Mouse (Mus musculus) small intestine, adult 2 months (tissue): ENCODE data around the gene Ppm1h. TPM values are rescaled to one million over a fixed set of nuclear protein-coding genes. Genes with fewer than 3 reads are reported as not detected.

ENCODE experiments used
- H3K27ac ChIP-seq: fragments of 200-500 bp; 2 replicates; pipeline ENCODE4 v1.5.1; 2012; ENCODE audit warnings: low read depth, low read length, control low read depth, inconsistent platforms; ENCODE audit not compliant: insufficient read depth
- H3K27me3 ChIP-seq: fragments of 200-500 bp; 2 replicates; pipeline ENCODE4 v1.6.1; 2012; ENCODE audit warnings: mild to moderate bottlenecking, moderate library complexity, low read length, inconsistent platforms; ENCODE audit not compliant: control insufficient read depth, insufficient read depth
- H3K36me3 ChIP-seq: fragments of 200-500 bp; 2 replicates; pipeline ENCODE4 v1.6.1; 2012; ENCODE audit warnings: mild to moderate bottlenecking, low read length, control low read depth, inconsistent platforms; ENCODE audit not compliant: control insufficient read depth, insufficient read depth
- H3K4me1 ChIP-seq: fragments of 200-500 bp; 2 replicates; pipeline ENCODE4 v1.6.1; 2012; ENCODE audit warnings: low read length, inconsistent platforms, mixed read lengths; ENCODE audit not compliant: control insufficient read depth, insufficient read depth, insufficient read length
- H3K4me3 ChIP-seq: fragments of 200-500 bp; 2 replicates; pipeline ENCODE4 v1.5.1; 2012; ENCODE audit warnings: low read depth, mild to moderate bottlenecking, control low read depth, inconsistent platforms, low read length, moderate library complexity
- CTCF ChIP-seq: fragments of 200-500 bp; IDR thresholded peaks from 2 replicates; pipeline ENCODE4 v1.5.1; 2012; ENCODE audit warnings: low read depth, mild to moderate bottlenecking, control low read depth, inconsistent platforms, low read length, moderate library complexity, mixed read lengths; ENCODE audit not compliant: insufficient replicate concordance, insufficient read length; ENCODE audit errors: extremely low read depth
- POLR2A ChIP-seq: fragments of 200-500 bp; IDR thresholded peaks from 2 replicates; pipeline ENCODE4 v1.6.1; 2012; ENCODE audit warnings: low read depth, mild to moderate bottlenecking, control low read depth, inconsistent platforms, low read length, moderate library complexity
- WGBS: fragments of 180-500 bp; shearing (Covaris S2); methylation state at CpG from one replicate; pipeline ENCODE4 v1.1.7; 2018; 5-methylcytosine and 5-hydroxymethylcytosine counted together
- polyA plus RNA-seq: library from polyadenylated mRNA; depleted of rRNA; stranded (reverse); fragments of >200 nt; gene quantifications from 2 replicates; pipeline ENCODE4 v1.2.3, GENCODE M21; 2012

The Ppm1h gene
- polyA plus RNA-seq, 1 experiment, result 14.7 TPM

DNA sequence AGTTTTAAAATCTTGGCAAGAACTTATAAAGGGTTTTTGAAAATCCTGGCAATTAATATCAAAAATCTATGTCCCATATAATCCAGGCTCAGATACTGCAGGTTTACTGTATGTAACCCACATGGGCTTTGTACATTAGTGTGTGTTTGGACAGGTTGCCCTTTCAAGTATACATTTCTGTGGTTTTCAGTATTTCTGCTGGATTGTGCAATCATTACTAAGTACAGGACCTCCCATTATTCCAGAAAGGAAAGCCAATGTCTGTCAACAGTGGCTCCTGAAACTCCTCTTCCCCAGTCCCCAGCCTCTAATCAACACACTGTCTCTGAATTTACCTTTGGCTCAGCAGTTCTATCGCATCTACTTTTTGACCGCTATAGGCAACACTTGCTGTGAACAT is 66.4 kb downstream of the Ppm1h start:
- no peaks in the 10 kb centered on the region; the same call in 1 of the 2 replicates for H3K36me3 ChIP-seq

DNA sequence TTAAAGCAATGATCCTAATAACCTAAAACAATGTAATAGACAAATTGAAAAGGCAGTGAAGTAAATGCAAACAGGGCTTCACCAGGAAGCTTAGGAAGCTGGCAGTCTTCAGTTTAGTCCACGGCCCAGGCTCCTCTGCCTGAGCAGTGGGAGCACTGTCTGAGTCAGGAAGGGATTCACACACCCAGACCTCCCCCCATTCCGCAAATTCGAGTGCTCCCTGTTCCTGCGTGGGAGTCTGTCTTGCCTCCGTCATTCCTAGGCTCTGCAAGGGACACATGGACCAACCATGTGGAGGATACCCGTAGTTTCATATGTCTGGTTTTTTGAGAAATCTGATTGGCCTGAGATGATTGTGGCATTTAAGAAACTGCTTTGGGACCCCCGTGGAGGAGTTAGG is 67.6 kb downstream of the Ppm1h start:
- Histone ChIP-seq H3K36me3 (no peaks in the 10 kb centered on the region; the same call in 1 of the 2 replicates), H3K27ac (no peak overlapping the region), H3K4me3 (no peak overlapping the region), H3K27me3 (no peaks in the 10 kb centered on the region), H3K4me1 (no peaks in the 10 kb centered on the region)
- no peak for TF ChIP-seq POLR2A
- WGBS, result 83% methylated on average over 7 of the region's 7 CpGs

More for the DNA sequence above, 66.4 kb downstream of the Ppm1h start:
- Histone ChIP-seq H3K27ac (no peak overlapping the region), H3K4me1 (no peaks in the 10 kb centered on the region; the same call in 1 of the 2 replicates), H3K27me3 (no peaks in the 10 kb centered on the region), H3K4me3 (no peak overlapping the region)
- no peak for TF ChIP-seq POLR2A
- 92% methylated on average over 2 of the region's 2 CpGs for WGBS

DNA sequence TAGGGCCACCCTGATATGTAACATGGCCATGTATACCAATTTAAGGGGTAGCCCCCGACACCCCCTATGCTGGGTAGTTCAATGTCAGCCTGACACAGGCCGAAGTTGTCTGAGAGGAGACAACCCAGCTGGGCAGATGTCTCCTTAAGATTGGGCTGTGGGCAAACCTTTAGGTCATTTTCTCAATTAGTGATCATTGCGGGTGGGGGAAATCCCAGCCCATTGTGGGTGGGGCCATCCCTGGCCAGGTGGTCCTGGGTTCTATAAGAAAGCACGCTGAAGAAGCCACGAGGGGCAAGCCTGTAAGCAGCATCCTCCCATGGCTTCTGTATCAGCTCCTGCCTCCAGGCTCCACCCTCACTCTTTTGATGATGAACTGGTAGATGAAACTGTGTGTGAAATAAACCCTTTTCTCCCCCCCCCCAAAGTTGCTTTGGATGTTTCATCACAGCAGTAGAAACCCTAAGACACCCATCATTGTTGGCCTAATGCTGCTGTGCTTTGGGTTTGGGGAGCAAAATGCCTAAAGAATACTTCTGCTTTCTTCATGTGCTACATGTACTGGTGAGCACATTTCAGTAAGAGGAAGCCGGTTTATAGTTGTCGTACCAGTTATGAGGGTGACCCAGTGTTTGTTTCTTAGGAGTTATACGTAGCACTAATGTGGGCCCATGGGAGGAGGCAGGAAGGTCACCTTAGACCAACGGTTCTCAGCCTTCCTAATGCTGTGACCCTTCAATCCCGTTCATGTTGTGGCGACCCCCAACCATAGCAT is 68.8 kb downstream of the Ppm1h start:
- WGBS, result 84% methylated on average over 11 of the region's 11 CpGs
- no peaks in the 10 kb centered on the region for H3K4me1 ChIP-seq
- no peak overlapping the region for H3K4me3 ChIP-seq
- TF ChIP-seq POLR2A (no peak), CTCF (no peak)
- H3K27ac ChIP-seq, result no peak overlapping the region
- no peaks in the 10 kb centered on the region; the same call in 1 of the 2 replicates for H3K36me3 ChIP-seq
- H3K27me3 ChIP-seq, result no peaks in the 10 kb centered on the region

DNA sequence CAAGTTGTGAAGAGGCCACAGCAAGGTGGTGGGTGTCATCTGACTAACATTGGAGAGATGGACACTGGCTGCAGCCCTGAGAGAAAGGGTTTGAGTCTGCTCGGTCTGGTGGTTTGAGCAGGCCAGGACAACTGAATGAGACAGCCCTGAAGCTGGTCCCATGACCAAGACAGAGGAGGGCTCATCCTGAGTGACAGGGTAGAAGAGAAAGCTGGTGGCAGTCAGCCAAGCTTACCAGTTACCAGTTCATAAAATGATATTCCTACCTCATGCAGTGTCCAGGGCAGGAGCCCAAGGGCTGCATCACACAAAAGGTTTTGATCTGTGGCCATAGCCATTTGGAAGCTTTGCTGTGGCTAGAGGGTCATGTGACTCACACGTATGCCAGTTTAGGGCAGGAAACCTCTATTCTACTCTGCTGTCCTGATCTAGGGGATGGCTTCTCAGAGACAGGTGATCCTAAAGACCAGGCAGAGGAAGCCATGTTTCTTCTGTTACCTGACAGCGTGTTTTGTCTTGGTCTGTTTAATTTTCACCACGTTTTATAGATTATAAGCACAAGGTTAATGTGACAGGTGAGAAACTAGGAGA is 69.9 kb downstream of the Ppm1h start:
- no peak for TF ChIP-seq POLR2A
- TF ChIP-seq CTCF, result no peak
- Histone ChIP-seq H3K27me3 (no peaks in the 10 kb centered on the region), H3K4me1 (no peaks in the 10 kb centered on the region), H3K27ac (no peak overlapping the region), H3K36me3 (no peaks in the 10 kb centered on the region; the same call in 1 of the 2 replicates), H3K4me3 (no peak overlapping the region)
- 85% methylated on average over 4 of the region's 4 CpGs for WGBS

GRCm38 (mm10) chr10:122749071-122749470 is 70.5 kb downstream of the Ppm1h start:
- Histone ChIP-seq H3K36me3 (no peaks in the 10 kb centered on the region; the same call in 1 of the 2 replicates), H3K4me3 (no peak overlapping the region), H3K27me3 (no peaks in the 10 kb centered on the region), H3K27ac (no peak overlapping the region), H3K4me1 (no peaks in the 10 kb centered on the region)
- TF ChIP-seq POLR2A (no peak), CTCF (no peak)
- WGBS, result 90% methylated on average over 12 of the region's 12 CpGs

- WGBS, result 89% methylated on average over 7 of the region's 7 CpGs
- no peaks in the 10 kb centered on the region for H3K4me1 ChIP-seq
- no peak overlapping the region for H3K4me3 ChIP-seq
- H3K36me3 ChIP-seq, result no peaks in the 10 kb centered on the region; the same call in 1 of the 2 replicates
- no peaks in the 10 kb centered on the region for H3K27me3 ChIP-seq
- TF ChIP-seq POLR2A (no peak), CTCF (no peak)
- no peak overlapping the region for H3K27ac ChIP-seq
Observed at GRCm38 (mm10) chr10:122749876-122750275, 71.3 kb downstream of the Ppm1h start.
